Mouse (Mus musculus) G1E-ER4 (cell line): ENCODE data around the gene Tex261. TPM values are rescaled to one million over a fixed set of nuclear protein-coding genes. Genes with fewer than 3 reads are reported as not detected.

Experiments used
- GATA1 ChIP-seq: IDR thresholded peaks from one replicate; pipeline ENCODE4 v1.8.0; 2012; ENCODE audit warnings: low read length, inconsistent platforms
- polyA plus RNA-seq: library from polyadenylated mRNA; stranded (reverse); fragments of >175 nt; gene quantifications from 2 replicates; pipeline ENCODE4 v1.2.3, GENCODE M21; 2012

Tex261 gene
- polyA plus RNA-seq, 1 experiment = 58.9 TPM

GRCm38 (mm10) chr6:83729350-83729970 is 46.2 kb downstream of the Tex261 start:
- no peak for TF ChIP-seq GATA1

GRCm38 (mm10) chr6:83728488-83728887 is 47.1 kb downstream of the Tex261 start:
- TF ChIP-seq GATA1 = no peak

- TF ChIP-seq GATA1 = no peak
Measured at GRCm38 (mm10) chr6:83727178-83727577, 48.4 kb downstream of the Tex261 start.

- TF ChIP-seq GATA1 = no peak
Measured at GRCm38 (mm10) chr6:83722526-83722925, 53.1 kb downstream of the Tex261 start.

Other genes starting within 250 kb of the Tex261 start
- gene Actg2, start 239.5 kb downstream of the Tex261 start, polyA plus RNA-seq = not detected in 2 replicates
- 1.2 and 1.6 TPM in 2 replicates for gene Stambp, start 203.1 kb downstream of the Tex261 start, polyA plus RNA-seq
- gene Clec4f, start 119.6 kb downstream of the Tex261 start, polyA plus RNA-seq = not detected in 2 replicates
- not detected in 2 replicates for gene Cd207, start 98.0 kb downstream of the Tex261 start, polyA plus RNA-seq
- gene Vax2, start 64.5 kb downstream of the Tex261 start, polyA plus RNA-seq = not detected in 2 replicates
- not detected in 2 replicates for gene Atp6v1b1, start 32.8 kb downstream of the Tex261 start, polyA plus RNA-seq
- not detected in 2 replicates for gene Ankrd53, start 13.2 kb downstream of the Tex261 start, polyA plus RNA-seq
- gene Nagk, start 19.2 kb upstream of the Tex261 start, polyA plus RNA-seq = 6.5 and 8.1 TPM in 2 replicates
- gene Paip2b, start 55.9 kb upstream of the Tex261 start, polyA plus RNA-seq = 9.5 and 13.9 TPM in 2 replicates
- 3.5 and 4.3 TPM in 2 replicates for gene Zfp638, start 91.3 kb upstream of the Tex261 start, polyA plus RNA-seq
- not detected in 2 replicates for gene Dysf, start 232.8 kb upstream of the Tex261 start, polyA plus RNA-seq